Mouse (Mus musculus): ENCODE data around the gene Ube2z. TPM values are rescaled to one million over a fixed set of nuclear protein-coding genes. Genes with fewer than 3 reads are reported as not detected.
"Not testable (repeated sequence)": the region's sequence is repeated elsewhere in the genome, so short reads cannot be mapped to it uniquely, and the experiment has no call there.

Ube2z gene
- polyA plus RNA-seq (2012; rRNA removed), result 20.1 and 20.2 TPM in 2 replicates

DNA sequence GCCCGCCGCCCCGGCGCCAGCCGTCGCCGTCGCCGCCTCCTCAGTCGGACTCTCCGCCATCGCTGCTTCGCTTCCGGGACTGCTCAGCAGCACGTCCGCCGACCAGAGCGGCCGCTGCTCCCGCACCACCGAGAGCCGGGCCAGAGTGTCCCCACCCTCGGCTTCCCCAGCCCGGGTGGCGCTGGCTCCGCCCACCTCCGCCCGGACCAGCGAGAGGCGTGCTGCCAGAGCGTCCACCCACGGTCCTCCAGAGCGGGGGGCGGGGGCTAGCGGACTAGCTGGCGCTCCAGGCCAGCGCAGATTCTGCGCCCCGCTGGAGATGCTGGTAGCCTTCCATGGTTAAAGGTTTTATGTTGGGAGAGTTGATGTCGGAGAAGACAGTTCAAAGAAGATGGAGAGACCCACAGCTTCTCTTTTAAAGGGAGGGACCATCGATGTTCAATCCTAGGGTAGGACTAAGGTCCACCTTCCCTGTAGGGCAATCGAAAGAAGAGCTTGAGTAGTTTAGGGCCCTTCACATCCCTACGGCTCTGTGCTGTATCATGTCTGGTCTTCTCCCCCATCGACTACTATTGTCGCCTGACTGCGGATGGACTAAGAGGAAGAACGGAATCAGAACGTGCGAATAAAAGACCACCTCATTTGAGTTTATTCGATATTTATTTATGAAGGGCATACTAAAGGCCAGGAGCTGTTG is at the start of gene Ube2z:
Gene Ube2z (minus strand): TSS at position 174 of the 697 bp plus-strand sequence.
- Histone ChIP-seq H3K27me3 (ENCODE audit: control insufficient read depth, insufficient read depth, low read length) (no peaks in the 10 kb centered on the region), H3K36me3 (ENCODE audit: control insufficient read depth, insufficient read depth, low read length) (peaks cover 7% of the 10 kb centered on the region), H3K27ac (ENCODE audit: insufficient read depth, low read length) (peak within 1 kb of the TSS; percentile 88), H3K4me3 (ENCODE audit: extremely low read depth, insufficient read depth, insufficient read length) (peak within 1 kb of the TSS; percentile 85), H3K4me1 (ENCODE audit: control insufficient read depth, insufficient read depth, insufficient read length) (no peaks in the 10 kb centered on the region)
- 7% methylated on average over 50 of the region's 50 CpGs for WGBS
- peak; percentile 85 to 96 for DNase-seq (ENCODE audit: low read depth in 1 of 2, low spot score in 2 of 2)
- TF ChIP-seq CTCF (IDR thresholded peaks at IDR 0.05; ENCODE audit: extremely low read depth, insufficient read depth, insufficient read length, insufficient replicate concordance) (peak; percentile 5; the same call in 1 of the 2 replicates), POLR2A (IDR thresholded peaks at IDR 0.05; ENCODE audit: low read depth, low read length) (peak; percentile 88)

DNA sequence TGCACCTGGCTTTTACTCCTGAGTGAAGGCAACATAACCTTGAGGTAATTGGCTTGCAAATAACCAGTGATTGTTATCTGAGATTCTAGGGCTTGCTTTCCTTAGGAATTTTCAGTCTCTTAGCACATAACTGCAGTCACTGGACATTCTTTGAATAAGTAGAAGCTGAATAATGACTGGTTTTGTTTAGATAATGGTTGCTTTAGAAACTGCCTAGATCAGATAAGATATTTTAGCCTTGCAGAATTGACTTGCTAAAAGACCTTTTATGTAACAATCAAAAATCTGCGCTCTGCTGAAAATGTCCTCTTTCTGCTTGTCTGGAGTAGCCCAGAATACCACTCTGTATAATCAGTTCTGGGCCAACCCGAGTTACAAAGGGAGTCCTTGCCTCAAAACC is 48.9 kb upstream of the Ube2z start:
- no peak overlapping the region for H3K4me3 ChIP-seq (ENCODE audit: extremely low read depth, insufficient read depth, insufficient read length)
- 60% methylated on average over 2 of the region's 2 CpGs for WGBS
- no peaks in the 10 kb centered on the region for H3K4me1 ChIP-seq (ENCODE audit: control insufficient read depth, insufficient read depth, insufficient read length)
- H3K36me3 ChIP-seq (ENCODE audit: control insufficient read depth, insufficient read depth, low read length), result no peaks in the 10 kb centered on the region
- H3K27me3 ChIP-seq (ENCODE audit: control insufficient read depth, insufficient read depth, low read length), result no peaks in the 10 kb centered on the region
- H3K27ac ChIP-seq (ENCODE audit: insufficient read depth, low read length), result no peak overlapping the region
- no peak for DNase-seq (ENCODE audit: low read depth in 1 of 2, low spot score in 2 of 2)
- TF ChIP-seq CTCF (IDR thresholded peaks at IDR 0.05; ENCODE audit: extremely low read depth, insufficient read depth, insufficient read length, insufficient replicate concordance) (no peak), POLR2A (IDR thresholded peaks at IDR 0.05; ENCODE audit: low read depth, low read length) (no peak)

DNA sequence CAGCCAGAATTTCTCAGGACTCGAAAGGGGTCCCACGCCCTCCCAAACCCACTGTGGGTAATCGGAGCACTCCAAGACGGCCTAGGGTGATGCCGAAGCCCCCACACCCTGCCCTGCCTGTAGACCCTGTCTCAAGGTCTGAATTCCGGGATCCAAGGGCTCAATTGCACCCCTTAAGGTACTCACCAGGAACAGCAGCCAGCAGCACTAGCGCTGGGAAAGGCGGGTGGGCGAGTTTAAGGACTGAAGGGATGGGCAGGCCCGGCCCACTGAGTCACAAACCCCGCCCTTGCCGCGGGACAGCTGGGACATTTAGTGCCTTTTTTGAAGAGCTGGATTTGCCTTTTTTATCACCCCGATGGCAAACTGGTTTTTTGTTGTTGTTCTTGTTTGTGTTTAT is 46.6 kb upstream of the Ube2z start, which contains the start of gene Calcoco2:
Gene Calcoco2 (minus strand): TSS at position 214 of the 400 bp plus-strand sequence.
- no peaks in the 10 kb centered on the region for H3K27me3 ChIP-seq (ENCODE audit: control insufficient read depth, insufficient read depth, low read length)
- TF ChIP-seq POLR2A (IDR thresholded peaks at IDR 0.05; ENCODE audit: low read depth, low read length), result no peak
- no peaks in the 10 kb centered on the region for H3K36me3 ChIP-seq (ENCODE audit: control insufficient read depth, insufficient read depth, low read length)
- H3K27ac ChIP-seq (ENCODE audit: insufficient read depth, low read length), result no peak within 1 kb of the TSS
- DNase-seq (ENCODE audit: low read depth in 1 of 2, low spot score in 2 of 2), result no peak
- no peaks in the 10 kb centered on the region for H3K4me1 ChIP-seq (ENCODE audit: control insufficient read depth, insufficient read depth, insufficient read length)
- H3K4me3 ChIP-seq (ENCODE audit: extremely low read depth, insufficient read depth, insufficient read length), result no peak within 1 kb of the TSS
- WGBS, result 63% methylated on average over 14 of the region's 14 CpGs

- not testable (repeated sequence) for H3K4me3 ChIP-seq (ENCODE audit: extremely low read depth, insufficient read depth, insufficient read length); H3K36me3 ChIP-seq (ENCODE audit: control insufficient read depth, insufficient read depth, low read length); H3K27ac ChIP-seq (ENCODE audit: insufficient read depth, low read length); H3K27me3 ChIP-seq (ENCODE audit: control insufficient read depth, insufficient read depth, low read length); DNase-seq (ENCODE audit: low read depth in 1 of 2, low spot score in 2 of 2); H3K4me1 ChIP-seq (ENCODE audit: control insufficient read depth, insufficient read depth, insufficient read length)
- 65% methylated on average over 2 of the region's 2 CpGs for WGBS
Measured at GRCm38 (mm10) chr11:96110950-96111349, 45.8 kb upstream of the Ube2z start.

DNA sequence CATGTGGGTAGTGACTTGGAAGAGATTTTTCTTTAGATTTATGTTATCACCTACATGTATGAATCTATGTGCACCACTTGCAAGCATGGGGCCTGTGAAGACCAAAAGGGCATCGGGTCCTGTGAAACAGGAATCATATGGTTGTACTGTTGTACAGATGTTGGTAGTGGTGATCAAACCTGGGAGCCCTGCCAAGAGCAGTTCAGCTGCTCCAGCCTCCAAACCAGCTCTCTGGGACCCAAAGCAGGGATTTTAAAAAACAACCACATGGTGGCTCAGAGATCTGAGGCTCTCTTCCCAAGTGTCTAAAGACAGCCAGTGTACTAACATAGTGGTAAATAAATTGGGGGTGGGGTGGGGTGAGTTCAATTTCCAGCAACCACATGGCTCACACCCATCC is 43.2 kb upstream of the Ube2z start:
- 30% methylated on average over 1 of the region's 1 CpGs for WGBS
- Histone ChIP-seq H3K27ac (ENCODE audit: insufficient read depth, low read length) (no peak overlapping the region), H3K4me1 (ENCODE audit: control insufficient read depth, insufficient read depth, insufficient read length) (no peaks in the 10 kb centered on the region), H3K36me3 (ENCODE audit: control insufficient read depth, insufficient read depth, low read length) (no peaks in the 10 kb centered on the region), H3K27me3 (ENCODE audit: control insufficient read depth, insufficient read depth, low read length) (no peaks in the 10 kb centered on the region), H3K4me3 (ENCODE audit: extremely low read depth, insufficient read depth, insufficient read length) (no peak overlapping the region)
- DNase-seq (ENCODE audit: low read depth in 1 of 2, low spot score in 2 of 2), result no peak
- TF ChIP-seq POLR2A (IDR thresholded peaks at IDR 0.05; ENCODE audit: low read depth, low read length), result no peak
- no peak for TF ChIP-seq CTCF (IDR thresholded peaks at IDR 0.05; ENCODE audit: extremely low read depth, insufficient read depth, insufficient read length, insufficient replicate concordance)

GRCm38 (mm10) chr11:96093361-96093760 is 28.2 kb upstream of the Ube2z start:
- peak; percentile 7 to 20 for DNase-seq (ENCODE audit: low read depth in 1 of 2, low spot score in 2 of 2)
- H3K36me3 ChIP-seq (ENCODE audit: control insufficient read depth, insufficient read depth, low read length), result no peaks in the 10 kb centered on the region
- no peak overlapping the region for H3K4me3 ChIP-seq (ENCODE audit: extremely low read depth, insufficient read depth, insufficient read length)
- no peaks in the 10 kb centered on the region for H3K27me3 ChIP-seq (ENCODE audit: control insufficient read depth, insufficient read depth, low read length)
- 7% methylated on average over 3 of the region's 3 CpGs for WGBS
- no peak overlapping the region for H3K27ac ChIP-seq (ENCODE audit: insufficient read depth, low read length)
- no peaks in the 10 kb centered on the region for H3K4me1 ChIP-seq (ENCODE audit: control insufficient read depth, insufficient read depth, insufficient read length)
- TF ChIP-seq CTCF (IDR thresholded peaks at IDR 0.05; ENCODE audit: extremely low read depth, insufficient read depth, insufficient read length, insufficient replicate concordance) (peak; percentile 72; the same call in 1 of the 2 replicates), POLR2A (IDR thresholded peaks at IDR 0.05; ENCODE audit: low read depth, low read length) (no peak)

- no peak overlapping the region for H3K4me3 ChIP-seq (ENCODE audit: extremely low read depth, insufficient read depth, insufficient read length)
- no peaks in the 10 kb centered on the region for H3K27me3 ChIP-seq (ENCODE audit: control insufficient read depth, insufficient read depth, low read length)
- no peaks in the 10 kb centered on the region for H3K4me1 ChIP-seq (ENCODE audit: control insufficient read depth, insufficient read depth, insufficient read length)
- H3K36me3 ChIP-seq (ENCODE audit: control insufficient read depth, insufficient read depth, low read length), result no peaks in the 10 kb centered on the region
- 45% methylated on average over 7 of the region's 7 CpGs for WGBS
- no peak for DNase-seq (ENCODE audit: low read depth in 1 of 2, low spot score in 2 of 2)
- TF ChIP-seq CTCF (IDR thresholded peaks at IDR 0.05; ENCODE audit: extremely low read depth, insufficient read depth, insufficient read length, insufficient replicate concordance), result no peak
- TF ChIP-seq POLR2A (IDR thresholded peaks at IDR 0.05; ENCODE audit: low read depth, low read length), result no peak
- H3K27ac ChIP-seq (ENCODE audit: insufficient read depth, low read length), result no peak overlapping the region
Measured at GRCm38 (mm10) chr11:96092674-96093291, 27.6 kb upstream of the Ube2z start.
